Mouse (Mus musculus) induced T-regulatory cell, adult 2 months (primary cell): ENCODE data around the gene Hmgb1.

Experiments used
- DNase-seq: peaks from one replicate; pipeline ENCODE4 v3.0.0-alpha.2; 2012; ENCODE audit warnings: low read depth

Gene Hmgb1

DNA sequence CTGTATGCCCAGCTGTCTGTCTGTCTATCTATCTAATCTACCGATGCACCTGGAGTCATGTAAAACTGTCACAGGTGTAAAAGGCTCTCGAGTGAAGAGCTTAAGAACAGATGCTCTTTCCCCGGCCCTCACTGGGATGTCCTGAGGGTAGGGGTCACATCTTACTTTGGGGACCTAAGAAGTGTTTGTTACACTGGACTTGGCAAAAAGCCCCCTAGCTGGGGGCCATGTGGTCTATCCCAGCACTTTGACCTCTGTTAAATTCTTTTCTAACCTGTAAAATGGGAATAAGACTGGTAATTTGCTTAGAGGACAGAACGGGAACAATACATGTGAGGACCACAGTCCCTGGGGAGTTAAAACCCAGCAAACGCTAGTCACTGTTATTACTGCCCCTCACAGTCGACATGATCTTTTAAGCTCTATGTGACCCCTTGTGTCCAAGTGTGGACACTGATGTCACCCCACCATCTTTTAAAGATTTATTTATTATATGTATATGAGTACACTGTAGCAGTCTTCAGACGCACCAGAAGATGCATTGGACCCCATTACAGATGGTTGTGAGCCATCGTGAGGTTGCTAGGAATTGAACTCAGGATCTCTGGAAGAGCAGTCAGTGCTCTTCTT, 80.1 kb downstream of the Hmgb1 start:
- DNase-seq: no peak

DNA sequence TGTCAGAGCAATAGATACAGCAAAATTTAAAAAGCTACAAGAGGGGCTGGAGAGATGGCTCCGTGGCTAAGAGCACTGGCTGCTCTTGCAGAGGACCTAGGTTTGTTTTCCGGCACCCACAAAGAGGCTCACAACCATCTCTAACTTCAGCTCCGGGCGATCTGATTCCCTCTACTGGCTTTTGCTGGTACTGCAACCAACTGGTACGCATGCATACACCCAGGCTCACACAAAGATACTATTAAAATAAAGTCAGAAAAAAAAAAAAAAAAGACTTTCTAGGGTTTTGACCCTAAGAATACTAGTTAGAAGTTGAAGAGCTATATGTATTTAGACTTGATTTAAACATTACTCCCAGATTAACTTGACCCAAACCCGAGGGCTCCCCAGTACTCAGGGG, 82.4 kb downstream of the Hmgb1 start:
- DNase-seq: peak; percentile 36

GRCm38 (mm10) chr5:149100091-149100490, 84.2 kb downstream of the Hmgb1 start:
- DNase-seq: no peak

GRCm38 (mm10) chr5:149099009-149099408, 85.3 kb downstream of the Hmgb1 start:
- DNase-seq: peak; percentile 20

- DNase-seq: no peak
Measured at GRCm38 (mm10) chr5:149097841-149098240, 86.4 kb downstream of the Hmgb1 start.

- no peak for DNase-seq
Measured at GRCm38 (mm10) chr5:149096284-149096683, 88.0 kb downstream of the Hmgb1 start.

DNA sequence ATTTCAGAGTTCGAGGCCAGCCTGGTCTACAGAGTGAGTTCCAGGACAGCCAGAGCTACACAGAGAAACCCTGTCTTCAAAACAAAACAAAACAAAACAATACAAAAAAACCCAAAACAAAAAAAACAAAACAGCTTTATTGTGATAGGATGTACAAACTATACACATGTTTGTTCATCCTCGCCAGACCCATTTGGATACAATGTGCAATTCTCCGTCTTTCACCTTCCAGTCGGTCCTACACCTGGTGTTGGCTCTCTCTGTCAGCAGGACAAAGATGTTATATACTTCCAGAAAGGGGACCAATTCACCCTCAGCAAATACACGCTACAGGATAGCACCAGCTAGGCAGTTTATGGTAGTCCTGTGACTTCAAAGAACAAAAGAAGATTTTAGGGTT, 91.4 kb downstream of the Hmgb1 start:
- no peak for DNase-seq

- no peak for DNase-seq
Measured at GRCm38 (mm10) chr5:149092526-149092925, 91.8 kb downstream of the Hmgb1 start.

DNA sequence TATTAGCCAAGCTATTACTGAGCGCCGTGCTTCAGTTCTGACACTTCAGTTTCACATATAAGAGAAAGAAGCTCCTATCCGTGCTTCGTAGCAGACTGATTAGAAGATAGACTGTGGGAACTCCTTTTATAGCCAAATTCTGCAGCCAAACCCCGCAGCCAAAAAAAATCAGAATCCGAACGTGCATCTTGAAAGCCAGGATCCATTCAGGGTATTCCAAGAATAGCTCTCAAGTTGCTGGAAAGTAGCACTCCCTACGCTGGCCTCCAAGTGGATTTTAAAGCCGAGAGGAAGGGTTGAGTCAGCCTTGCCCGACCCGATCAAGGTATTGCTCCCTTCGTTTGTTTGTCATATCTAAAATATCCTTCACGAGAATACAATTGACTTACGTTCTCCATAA, 93.0 kb downstream of the Hmgb1 start:
- DNase-seq: no peak

DNA sequence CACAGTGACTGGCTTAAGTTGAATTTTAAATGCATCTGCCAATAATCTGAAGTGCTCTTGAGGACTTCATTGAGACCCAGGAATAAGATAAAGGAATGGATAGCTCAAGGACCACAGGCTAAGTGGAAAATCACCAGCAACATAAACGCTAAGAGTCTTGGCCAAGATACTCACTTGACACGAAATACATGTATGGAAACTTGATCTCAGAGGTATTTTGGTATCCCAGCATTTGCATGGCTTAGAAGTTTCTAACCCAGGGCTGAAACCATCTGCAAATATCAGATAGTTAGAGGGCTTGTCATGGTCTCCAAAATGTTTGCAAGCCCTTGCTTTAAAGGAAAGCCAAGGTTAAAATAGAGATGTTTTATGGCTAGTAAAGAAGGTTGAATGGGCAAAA, 94.4 kb downstream of the Hmgb1 start:
- no peak for DNase-seq

DNA sequence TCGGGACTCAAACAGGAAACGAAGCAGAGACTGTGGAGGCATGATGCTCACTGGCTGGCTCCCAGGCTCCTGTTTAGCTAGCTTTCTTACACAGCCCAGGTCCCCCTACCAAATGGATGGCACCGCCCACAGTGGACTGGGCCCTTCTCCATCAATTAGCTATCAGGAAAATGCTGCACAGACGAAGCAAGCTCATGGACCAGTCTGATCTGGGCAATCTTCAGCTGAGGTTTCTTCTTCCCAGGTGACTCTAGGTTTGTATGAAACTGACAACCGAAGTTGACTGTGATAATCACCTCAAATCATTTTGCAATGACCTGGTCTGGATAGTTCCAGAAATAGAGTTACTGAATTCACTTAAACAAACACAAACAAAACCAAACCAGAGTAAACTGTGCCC, 94.8 kb downstream of the Hmgb1 start:
- no peak for DNase-seq

DNA sequence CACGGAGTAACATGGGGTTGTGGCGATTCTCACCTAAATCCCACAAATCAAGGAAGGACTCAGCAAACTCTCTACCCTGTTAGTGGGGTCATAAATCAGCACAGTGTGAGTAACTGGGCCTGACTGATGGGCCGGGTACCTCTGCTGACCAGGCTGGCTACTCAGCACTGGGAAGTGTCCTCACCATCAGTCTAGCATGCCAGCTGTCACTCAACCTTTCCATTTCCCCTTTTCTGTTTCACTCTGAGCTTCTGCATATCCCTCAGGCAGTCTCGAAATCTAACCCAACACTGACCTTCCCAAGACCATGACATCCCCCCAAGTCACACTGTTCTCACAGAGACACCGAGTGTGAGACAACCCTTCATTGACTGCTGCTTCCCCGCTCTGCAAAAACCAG, 95.4 kb downstream of the Hmgb1 start:
- DNase-seq: no peak

GRCm38 (mm10) chr5:149088149-149088548, 96.1 kb downstream of the Hmgb1 start:
- DNase-seq: no peak

DNA sequence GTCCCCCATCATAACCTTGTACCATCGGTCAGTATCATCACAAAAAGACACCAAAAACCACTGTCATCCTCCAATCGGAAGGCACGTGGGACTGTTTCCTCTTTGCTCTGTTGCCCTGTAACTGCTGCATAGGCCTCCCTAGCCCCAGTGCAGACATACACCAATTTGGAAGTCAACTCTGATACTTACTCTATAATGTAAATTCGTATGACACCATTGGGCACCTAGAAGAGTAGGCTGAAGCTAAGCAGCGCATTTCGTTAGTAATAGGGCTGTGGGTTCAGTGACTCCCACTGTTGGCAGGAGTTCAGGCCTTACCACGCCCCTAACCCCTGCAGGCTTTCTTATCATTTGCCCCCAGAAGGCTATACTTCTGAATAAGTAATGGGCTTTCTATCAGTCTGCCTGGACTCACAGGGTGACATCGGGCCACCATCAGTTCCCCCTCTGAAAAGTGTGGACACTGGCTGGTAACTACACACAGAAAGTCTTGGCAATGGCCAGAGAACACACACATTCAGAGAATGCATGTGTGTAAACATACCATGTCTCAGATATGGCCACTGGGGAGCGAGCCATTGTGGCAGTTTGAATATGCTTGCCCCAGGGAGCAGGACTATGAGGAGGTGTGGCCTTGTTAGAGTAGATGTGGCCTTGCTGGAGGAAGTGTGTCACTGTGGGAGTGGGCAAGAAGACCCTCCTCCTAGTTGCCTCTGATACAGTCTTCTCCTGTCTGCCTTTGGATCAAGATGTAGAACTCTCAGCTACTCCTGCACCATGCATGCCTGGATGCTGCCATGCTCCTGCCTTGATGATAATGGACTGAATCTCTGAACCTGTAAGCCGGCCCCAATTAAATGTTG, 97.7 kb downstream of the Hmgb1 start:
- DNase-seq: no peak

DNA sequence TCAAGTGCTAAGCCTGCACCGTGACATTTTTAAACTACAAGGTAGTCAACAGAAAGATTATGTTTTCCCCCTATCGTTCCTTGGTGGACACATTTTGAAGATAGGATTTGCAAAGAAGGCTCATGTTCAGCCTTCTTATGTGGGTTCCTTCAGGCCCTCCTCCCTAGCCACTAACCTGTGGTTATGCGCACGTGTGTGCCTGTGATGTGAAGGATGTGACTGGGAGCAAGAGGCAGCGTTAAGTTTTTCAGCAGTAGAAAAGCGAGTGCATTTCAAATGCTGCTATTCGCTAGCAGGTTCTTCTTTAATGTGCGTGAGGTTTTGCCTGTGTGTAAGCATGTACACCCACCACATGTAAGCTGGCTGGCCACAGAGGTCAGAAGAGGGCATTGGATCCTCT, 103.8 kb downstream of the Hmgb1 start:
- DNase-seq: peak; percentile 51

DNA sequence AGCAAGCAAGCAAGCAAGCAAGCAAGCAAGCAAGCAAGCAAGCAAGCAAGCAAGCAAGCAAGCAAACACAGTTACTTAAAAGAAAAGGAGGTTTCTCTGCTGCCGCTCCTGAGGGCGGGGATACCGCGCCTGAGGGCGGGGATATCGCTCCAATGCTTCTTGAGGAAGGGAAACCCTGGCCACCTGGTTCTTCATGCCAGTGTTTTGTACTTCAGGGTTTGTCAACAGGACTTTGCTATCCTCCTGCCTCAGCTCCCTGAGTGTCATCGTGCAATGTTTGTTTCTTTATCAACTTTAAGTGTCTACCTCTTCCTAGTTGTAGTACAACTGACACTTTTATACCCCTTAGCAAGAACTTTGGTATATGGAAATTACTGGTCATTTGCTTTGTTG, 104.5 kb downstream of the Hmgb1 start:
- no peak for DNase-seq

GRCm38 (mm10) chr5:149079018-149079757, 105.1 kb downstream of the Hmgb1 start:
- DNase-seq: no peak

DNA sequence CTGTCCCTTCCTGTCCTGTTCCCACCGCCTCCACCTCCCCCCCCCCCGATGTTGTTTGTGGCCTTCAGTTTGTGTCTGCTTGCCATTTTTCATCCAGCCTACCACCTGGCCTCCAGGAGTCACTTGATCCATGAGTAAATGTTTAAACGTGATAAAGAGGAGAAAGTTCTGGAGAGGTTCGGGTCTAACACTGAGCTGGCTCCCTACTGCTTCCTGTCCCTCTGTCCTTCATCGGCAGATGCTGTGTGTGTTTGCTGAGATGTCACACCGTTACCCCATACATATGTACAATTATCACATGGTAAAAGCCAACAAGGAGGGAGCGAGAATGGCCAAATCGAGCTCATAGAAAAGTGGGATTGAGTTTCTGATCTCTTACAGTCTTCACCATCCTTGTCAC, 107.2 kb downstream of the Hmgb1 start:
- no peak for DNase-seq

GRCm38 (mm10) chr5:149071546-149071945, 112.7 kb downstream of the Hmgb1 start:
- peak; percentile 51 for DNase-seq

DNA sequence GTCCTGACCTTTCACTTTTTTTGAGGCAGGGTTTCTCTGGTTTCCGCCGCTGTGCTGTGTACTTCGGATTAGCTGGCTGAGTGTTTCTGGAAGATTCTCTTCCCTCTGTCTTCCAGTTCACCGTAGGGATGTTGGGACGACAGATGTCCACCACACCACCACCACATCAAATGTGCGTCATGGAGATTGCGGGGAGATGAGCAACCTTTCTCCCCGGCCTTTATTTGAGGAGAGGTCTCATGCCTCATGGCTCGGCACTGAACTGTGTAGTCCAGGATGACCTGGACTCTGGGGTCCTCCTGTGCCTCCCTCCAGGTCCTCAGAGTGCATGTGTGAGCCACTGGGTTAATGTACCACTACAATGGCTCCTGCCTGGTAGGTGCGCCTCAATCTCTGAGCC, 115.5 kb downstream of the Hmgb1 start:
- no peak for DNase-seq

GRCm38 (mm10) chr5:149068247-149068740, 116.0 kb downstream of the Hmgb1 start:
- no peak for DNase-seq

- peak; percentile 58 for DNase-seq
Measured at GRCm38 (mm10) chr5:149067501-149067961, 116.8 kb downstream of the Hmgb1 start.

DNA sequence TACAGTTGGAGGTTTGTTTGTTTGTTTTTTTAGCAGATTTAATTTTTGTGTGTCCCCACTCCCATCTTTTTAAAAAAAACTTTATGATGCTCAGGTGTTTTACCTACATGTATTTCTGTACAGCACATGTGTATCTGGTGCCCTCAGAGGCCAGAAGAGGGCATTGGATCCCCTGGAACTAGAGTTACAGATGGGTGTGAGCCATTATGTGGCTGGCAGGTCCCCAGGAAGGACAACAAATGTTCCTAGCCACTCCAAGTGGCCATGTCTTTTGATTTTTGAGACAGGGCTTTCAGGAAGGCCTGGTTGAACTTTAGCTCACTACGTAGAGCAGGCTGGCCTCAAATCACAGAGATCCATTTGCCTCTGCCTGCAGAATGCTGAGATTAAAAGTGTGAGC, 121.5 kb downstream of the Hmgb1 start:
- no peak for DNase-seq
